Mouse (Mus musculus) testis, adult 2 months (tissue): ENCODE results near the gene Mavs. TPM values are rescaled to one million over a fixed set of nuclear protein-coding genes. Genes with fewer than 3 reads are reported as not detected.

ENCODE experiments used
- H3K27ac ChIP-seq: fragments of 200-500 bp; 2 replicates; pipeline ENCODE4 v1.5.1; 2012; ENCODE audit warnings: low read depth, low read length; ENCODE audit not compliant: control insufficient read depth, insufficient read depth
- H3K27me3 ChIP-seq: fragments of 200-500 bp; 2 replicates; pipeline ENCODE4 v1.6.1; 2012; ENCODE audit warnings: mild to moderate bottlenecking, low read length, moderate library complexity; ENCODE audit not compliant: control insufficient read depth, insufficient read depth
- H3K36me3 ChIP-seq: fragments of 200-500 bp; 2 replicates; pipeline ENCODE4 v1.6.1; 2012; ENCODE audit warnings: mild to moderate bottlenecking, low read length; ENCODE audit not compliant: control insufficient read depth, insufficient read depth
- H3K4me1 ChIP-seq: fragments of 200-500 bp; 2 replicates; pipeline ENCODE4 v1.6.1; 2012; ENCODE audit warnings: low read length; ENCODE audit not compliant: control insufficient read depth, insufficient read depth
- H3K4me3 ChIP-seq: fragments of 200-500 bp; 2 replicates; pipeline ENCODE4 v1.5.1; 2012; ENCODE audit warnings: low read depth, mild to moderate bottlenecking, low read length, moderate library complexity, mixed read lengths; ENCODE audit not compliant: control insufficient read depth
- CTCF ChIP-seq: fragments of 200-500 bp; IDR thresholded peaks from 2 replicates; pipeline ENCODE4 v1.5.1; 2012; ENCODE audit warnings: low read depth, mild to moderate bottlenecking, inconsistent platforms, low read length, moderate library complexity; ENCODE audit not compliant: control insufficient read depth, insufficient read depth, insufficient replicate concordance
- POLR2A ChIP-seq: fragments of 200-500 bp; IDR thresholded peaks from 2 replicates; pipeline ENCODE4 v1.6.1; 2012; ENCODE audit warnings: low read depth, mild to moderate bottlenecking, inconsistent platforms, low read length, moderate library complexity; ENCODE audit not compliant: control insufficient read depth
- polyA plus RNA-seq: library from polyadenylated mRNA; depleted of rRNA; stranded (reverse); fragments of >200 nt; gene quantifications from 2 replicates; pipeline ENCODE4 v1.2.3, GENCODE M21; 2012

The Mavs gene
- polyA plus RNA-seq, 1 experiment: 15.6 TPM

DNA sequence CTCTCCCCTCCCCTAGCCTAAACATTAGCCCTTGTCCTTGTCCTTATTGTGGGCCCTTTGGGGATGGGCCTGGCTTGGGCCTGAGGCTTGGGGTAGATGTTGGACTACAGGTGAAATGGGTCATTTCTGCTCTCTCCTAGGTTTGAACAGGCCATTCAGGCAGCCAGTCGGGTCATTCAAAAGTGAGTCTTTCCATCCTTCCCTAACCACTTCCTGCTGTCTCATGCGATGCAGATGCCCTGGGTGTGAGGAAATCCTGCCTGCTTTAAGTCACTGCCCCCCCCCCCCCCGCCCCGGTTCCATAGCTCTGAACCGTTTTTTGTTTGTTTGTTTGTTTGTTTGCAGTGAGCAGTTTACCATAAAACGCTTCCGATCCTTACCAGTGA is 42.9 kb upstream of the Mavs start:
- no peaks in the 10 kb centered on the region for H3K36me3 ChIP-seq
- H3K27ac ChIP-seq: no peak overlapping the region
- H3K4me3 ChIP-seq: no peak overlapping the region
- no peaks in the 10 kb centered on the region for H3K27me3 ChIP-seq
- TF ChIP-seq CTCF: no peak
- peaks cover 10% of the 10 kb centered on the region for H3K4me1 ChIP-seq

DNA sequence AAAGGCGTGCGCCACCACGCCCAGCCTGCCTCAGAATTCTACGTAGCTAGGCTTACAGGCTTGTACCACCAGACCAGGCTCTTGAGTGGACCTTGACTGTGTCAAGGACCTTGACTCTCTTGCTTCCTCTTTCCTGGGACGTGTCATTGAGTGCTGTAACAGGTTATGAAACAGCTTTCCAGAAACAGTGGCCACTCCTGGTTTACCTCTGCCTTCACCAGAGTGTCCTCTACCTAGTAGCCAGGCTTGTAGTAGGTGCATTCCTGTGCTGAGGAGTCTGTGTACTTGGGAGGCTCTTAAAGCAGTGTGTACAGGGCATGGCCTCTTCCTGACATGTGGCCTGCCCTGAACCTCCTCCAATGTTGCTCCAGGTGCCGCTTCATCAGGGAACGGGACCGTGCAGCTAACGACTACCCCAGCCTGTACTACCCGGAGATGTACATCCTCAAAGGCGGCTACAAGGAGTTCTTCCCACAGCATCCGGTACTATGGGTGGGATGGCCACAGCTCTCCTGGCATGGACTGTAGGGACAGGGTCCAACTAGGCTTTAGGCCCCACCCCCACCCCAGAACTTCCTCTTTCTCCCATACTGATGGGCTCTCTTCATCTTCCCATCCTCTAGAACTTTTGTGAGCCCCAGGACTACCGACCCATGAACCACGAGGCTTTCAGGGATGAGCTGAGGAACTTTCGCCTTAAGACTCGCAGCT is 37.1 kb upstream of the Mavs start:
- Histone ChIP-seq H3K4me3 (no peak overlapping the region), H3K4me1 (no peaks in the 10 kb centered on the region), H3K36me3 (no peaks in the 10 kb centered on the region), H3K27me3 (no peaks in the 10 kb centered on the region), H3K27ac (no peak overlapping the region)
- no peak for TF ChIP-seq POLR2A
- no peak for TF ChIP-seq CTCF

DNA sequence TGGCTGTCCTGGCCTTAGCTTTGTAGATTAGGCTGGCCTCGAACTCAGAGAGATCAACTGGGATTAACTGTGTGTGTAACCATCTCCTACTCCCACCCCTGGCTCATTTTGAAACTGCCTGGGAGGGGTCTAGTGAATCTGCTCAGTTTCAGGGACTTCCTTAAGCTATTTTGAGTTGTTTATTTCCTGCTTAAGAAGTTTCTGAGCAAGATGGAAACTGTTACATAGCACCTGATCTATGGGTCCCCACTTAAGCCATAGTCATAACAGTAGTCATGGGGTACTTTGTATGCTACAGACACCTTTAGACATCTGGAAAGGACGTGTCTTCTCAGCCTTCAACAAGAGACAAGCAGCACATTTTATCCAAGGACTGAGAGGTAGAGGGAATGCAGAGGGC is 33.2 kb upstream of the Mavs start:
- TF ChIP-seq POLR2A (no peak), CTCF (no peak)
- Histone ChIP-seq H3K4me1 (no peaks in the 10 kb centered on the region), H3K36me3 (no peaks in the 10 kb centered on the region), H3K27me3 (no peaks in the 10 kb centered on the region), H3K27ac (no peak overlapping the region), H3K4me3 (no peak overlapping the region)

GRCm38 (mm10) chr2:131201262-131201661 is 32.6 kb upstream of the Mavs start:
- Histone ChIP-seq H3K27ac (no peak overlapping the region), H3K36me3 (no peaks in the 10 kb centered on the region), H3K4me3 (no peak overlapping the region), H3K27me3 (no peaks in the 10 kb centered on the region), H3K4me1 (no peaks in the 10 kb centered on the region)
- no peak for TF ChIP-seq CTCF
- TF ChIP-seq POLR2A: no peak

GRCm38 (mm10) chr2:131203816-131204409 is 29.9 kb upstream of the Mavs start:
- TF ChIP-seq CTCF: no peak
- no peak overlapping the region for H3K27ac ChIP-seq
- H3K4me3 ChIP-seq: no peak overlapping the region
- H3K36me3 ChIP-seq: no peaks in the 10 kb centered on the region
- no peaks in the 10 kb centered on the region for H3K4me1 ChIP-seq
- no peaks in the 10 kb centered on the region for H3K27me3 ChIP-seq

DNA sequence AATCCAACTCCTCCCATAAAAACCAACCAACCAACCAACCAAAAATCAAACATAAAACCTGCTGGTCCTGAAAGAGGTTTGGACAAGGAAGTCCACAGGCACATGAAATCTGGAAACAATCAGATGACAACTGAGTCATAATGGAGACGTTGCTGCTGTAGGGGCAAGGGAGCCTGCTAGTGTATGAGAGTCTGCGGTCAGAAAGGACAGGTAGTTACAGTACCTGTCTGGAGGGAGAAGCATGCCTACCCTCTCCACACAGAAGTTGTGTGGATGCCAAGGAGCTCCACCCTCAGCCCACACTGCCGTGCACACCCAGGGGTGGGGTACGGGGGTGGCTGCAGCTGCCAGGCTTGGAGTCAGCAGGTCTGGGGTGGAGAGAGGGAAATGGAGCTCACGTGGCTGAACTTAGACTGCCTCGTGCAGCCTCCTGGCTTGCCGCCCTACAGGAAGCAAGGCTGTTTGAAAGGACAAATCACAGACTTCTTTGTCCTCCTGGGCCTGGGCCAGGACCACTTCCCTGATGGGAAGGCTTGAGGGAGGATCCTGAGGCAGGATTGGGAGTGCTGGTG is 29.4 kb upstream of the Mavs start:
- no peaks in the 10 kb centered on the region; the same call in none of the 2 replicates for H3K4me1 ChIP-seq
- H3K36me3 ChIP-seq: no peaks in the 10 kb centered on the region
- H3K27ac ChIP-seq: peak overlapping the region; percentile 72
- H3K27me3 ChIP-seq: no peaks in the 10 kb centered on the region
- no peak overlapping the region for H3K4me3 ChIP-seq
- TF ChIP-seq POLR2A (no peak), CTCF (no peak)

DNA sequence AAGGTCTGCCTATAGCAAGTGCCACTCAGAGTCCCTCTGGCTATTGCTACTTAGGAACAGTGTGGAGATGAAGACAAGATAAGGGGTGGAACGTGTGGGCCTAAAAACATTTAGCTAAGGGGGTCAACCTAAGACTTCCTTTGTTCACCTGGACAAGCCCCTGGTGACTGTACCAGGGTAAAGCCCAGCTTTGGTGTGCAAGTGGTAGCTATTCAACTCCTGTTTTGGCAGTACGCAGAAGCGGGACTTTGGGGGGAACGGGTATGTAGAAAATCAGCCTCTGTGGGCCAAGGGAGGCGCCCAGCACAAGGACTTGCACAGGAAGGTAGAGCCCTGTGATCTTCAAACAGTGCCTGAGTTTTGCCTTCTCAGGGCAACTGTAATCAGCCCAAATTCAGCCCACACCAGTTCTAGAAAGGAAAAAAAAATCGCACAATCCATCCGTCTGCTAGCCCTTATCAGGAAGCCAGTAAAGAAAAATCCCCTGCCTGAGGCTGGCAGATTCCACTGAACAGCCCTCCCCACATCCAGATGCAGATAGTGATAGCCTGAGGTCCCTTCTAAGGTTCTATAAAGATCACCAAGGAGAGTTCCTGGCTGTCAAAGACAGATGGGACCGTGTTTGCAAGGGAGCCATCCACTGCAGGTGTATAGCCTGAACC is 28.2 kb upstream of the Mavs start:
- no peak overlapping the region for H3K27ac ChIP-seq
- no peak overlapping the region for H3K4me3 ChIP-seq
- no peaks in the 10 kb centered on the region for H3K27me3 ChIP-seq
- peaks cover 2% of the 10 kb centered on the region for H3K4me1 ChIP-seq
- no peaks in the 10 kb centered on the region for H3K36me3 ChIP-seq
- TF ChIP-seq CTCF: no peak
